Mouse (Mus musculus): ENCODE data around the gene Armc2.

Armc2 gene

GRCm38 (mm10) chr10:42024406-42024805, 6.2 kb upstream of the Armc2 start:
- in situ Hi-C loops (cut with MboI; ENCODE audit: low sequenced_read_pairs) = no loop called here

GRCm38 (mm10) chr10:42021536-42021935, 3.3 kb upstream of the Armc2 start:
- in situ Hi-C loops (cut with MboI; ENCODE audit: low sequenced_read_pairs) = no loop called here

GRCm38 (mm10) chr10:42014086-42014485, 4.2 kb downstream of the Armc2 start:
- in situ Hi-C loops (cut with MboI; ENCODE audit: low sequenced_read_pairs) = no loop called here

- in situ Hi-C loops (cut with MboI; ENCODE audit: low sequenced_read_pairs) = no loop called here
Measured at GRCm38 (mm10) chr10:42010761-42011435, 7.3 kb downstream of the Armc2 start.

- in situ Hi-C loops (cut with MboI; ENCODE audit: low sequenced_read_pairs) = no loop called here
Measured at GRCm38 (mm10) chr10:42005259-42005658, 13.0 kb downstream of the Armc2 start.

- in situ Hi-C loops (cut with MboI; ENCODE audit: low sequenced_read_pairs) = no loop called here
Measured at GRCm38 (mm10) chr10:42004690-42005089, 13.6 kb downstream of the Armc2 start.

GRCm38 (mm10) chr10:42004056-42004455, 14.2 kb downstream of the Armc2 start:
- in situ Hi-C loops (cut with MboI; ENCODE audit: low sequenced_read_pairs) = no loop called here

GRCm38 (mm10) chr10:42003576-42003975, 14.7 kb downstream of the Armc2 start:
- in situ Hi-C loops (cut with MboI; ENCODE audit: low sequenced_read_pairs) = no loop called here

GRCm38 (mm10) chr10:42002436-42002835, 15.8 kb downstream of the Armc2 start:
- in situ Hi-C loops (cut with MboI; ENCODE audit: low sequenced_read_pairs) = no loop called here

- in situ Hi-C loops (cut with MboI; ENCODE audit: low sequenced_read_pairs) = no loop called here
Measured at GRCm38 (mm10) chr10:42001260-42001659, 17.0 kb downstream of the Armc2 start.

- in situ Hi-C loops (cut with MboI; ENCODE audit: low sequenced_read_pairs) = no loop called here
Measured at GRCm38 (mm10) chr10:41997691-41998178, 20.5 kb downstream of the Armc2 start.

- in situ Hi-C loops (cut with MboI; ENCODE audit: low sequenced_read_pairs) = no loop called here
Measured at GRCm38 (mm10) chr10:41996157-41996556, 22.1 kb downstream of the Armc2 start.

GRCm38 (mm10) chr10:41995051-41995450, 23.2 kb downstream of the Armc2 start:
- in situ Hi-C loops (cut with MboI; ENCODE audit: low sequenced_read_pairs) = no loop called here

GRCm38 (mm10) chr10:41994578-41994977, 23.7 kb downstream of the Armc2 start:
- in situ Hi-C loops (cut with MboI; ENCODE audit: low sequenced_read_pairs) = no loop called here

- in situ Hi-C loops (cut with MboI; ENCODE audit: low sequenced_read_pairs) = no loop called here
Measured at GRCm38 (mm10) chr10:41992059-41992440, 26.2 kb downstream of the Armc2 start.

GRCm38 (mm10) chr10:41991364-41992058, 26.7 kb downstream of the Armc2 start:
- in situ Hi-C loops (cut with MboI; ENCODE audit: low sequenced_read_pairs) = no loop called here

GRCm38 (mm10) chr10:41990896-41991295, 27.3 kb downstream of the Armc2 start:
- in situ Hi-C loops (cut with MboI; ENCODE audit: low sequenced_read_pairs) = no loop called here

- in situ Hi-C loops (cut with MboI; ENCODE audit: low sequenced_read_pairs) = loop anchor here (10.0 kb wide), 1 partner anchor 306 kb away; no protein-coding TSS in a partner anchor
Measured at GRCm38 (mm10) chr10:41988930-41989329, 29.3 kb downstream of the Armc2 start.

GRCm38 (mm10) chr10:41986126-41986525, 32.1 kb downstream of the Armc2 start:
- in situ Hi-C loops (cut with MboI; ENCODE audit: low sequenced_read_pairs) = loop anchor here (10.0 kb wide), 1 partner anchor 309 kb away; no protein-coding TSS in a partner anchor

GRCm38 (mm10) chr10:41984221-41984620, 34.0 kb downstream of the Armc2 start:
- in situ Hi-C loops (cut with MboI; ENCODE audit: low sequenced_read_pairs) = loop anchor here (10.0 kb wide), 1 partner anchor 311 kb away; no protein-coding TSS in a partner anchor

GRCm38 (mm10) chr10:41982821-41983220, 35.4 kb downstream of the Armc2 start:
- in situ Hi-C loops (cut with MboI; ENCODE audit: low sequenced_read_pairs) = loop anchor here (10.0 kb wide), 1 partner anchor 312 kb away; no protein-coding TSS in a partner anchor

Measured in CH12F3 (cell line).